Mouse (Mus musculus) liver, embryonic 11.5 days (tissue): ENCODE results near the gene Iqsec1. TPM values are rescaled to one million over a fixed set of nuclear protein-coding genes. Genes with fewer than 3 reads are reported as not detected.

ENCODE experiments used
- ATAC-seq: fragments of 200-750 bp; cut with Nextera tagmentation; replicated peaks from 2 replicates; pipeline ENCODE4 v1.8.0; 2017; ENCODE audit warnings: moderate number of reproducible peaks, mild to moderate bottlenecking, moderate TSS enrichment, moderate library complexity; ENCODE audit not compliant: low FRiP score
- DNase-seq: peaks from one replicate; pipeline ENCODE4 v3.0.0-alpha.2; 2017; ENCODE audit warnings: low spot score
- H3K27ac ChIP-seq: fragments of 300-500 bp; sonication (generic); 2 replicates; pipeline ENCODE4 v1.5.1; 2014; ENCODE audit warnings: mild to moderate bottlenecking, low read depth, low read length, control low read depth
- H3K27me3 ChIP-seq: fragments of 300-500 bp; sonication (generic); replicated peaks from 2 replicates; pipeline ENCODE4 v1.6.1; 2014; ENCODE audit warnings: low read length, mixed read lengths; ENCODE audit not compliant: control insufficient read depth, insufficient read depth
- H3K36me3 ChIP-seq: fragments of 300-500 bp; sonication (generic); 2 replicates; pipeline ENCODE4 v1.6.1; 2014; ENCODE audit warnings: mild to moderate bottlenecking, low read length, moderate library complexity, mixed read lengths; ENCODE audit not compliant: control insufficient read depth, insufficient read depth
- H3K4me1 ChIP-seq: fragments of 300-500 bp; sonication (generic); replicated peaks from 2 replicates; pipeline ENCODE4 v1.6.1; 2014; ENCODE audit warnings: low read length, mixed read lengths; ENCODE audit not compliant: control insufficient read depth, insufficient read depth
- H3K4me2 ChIP-seq: fragments of 300-500 bp; sonication (generic); 2 replicates; pipeline ENCODE4 v1.6.1; 2014; ENCODE audit warnings: mild to moderate bottlenecking, control low read depth, moderate library complexity
- H3K4me3 ChIP-seq: fragments of 300-500 bp; sonication (generic); 2 replicates; pipeline ENCODE4 v1.5.1; 2014; ENCODE audit warnings: low read depth, low read length, control low read depth
- H3K9ac ChIP-seq: fragments of 300-500 bp; sonication (generic); 2 replicates; pipeline ENCODE4 v1.6.1; 2014; ENCODE audit warnings: low read depth, low read length, control low read depth
- H3K9me3 ChIP-seq: fragments of 300-500 bp; sonication (generic); 2 replicates; pipeline ENCODE4 v1.6.1; 2016; ENCODE audit warnings: low read length, inconsistent platforms, mixed read lengths; ENCODE audit not compliant: control insufficient read depth
- WGBS: fragments of 180-500 bp; shearing (Covaris S2); extraction: QIAGEN DNeasy Blood & Tissue Kit; methylation state at CpG from one replicate; pipeline ENCODE4 v1.1.7; 2014; 5-methylcytosine and 5-hydroxymethylcytosine counted together
- polyA plus RNA-seq: library from polyadenylated mRNA; unstranded; fragments of >200 nt; fragmentation: Nextera tagmentation; extraction: Ambion mirVana; gene quantifications from 2 replicates; pipeline ENCODE4 v1.2.1, GENCODE M21; 2014

The Iqsec1 gene
- polyA plus RNA-seq, 1 experiment from 2014 or later, result 9.1 TPM

DNA sequence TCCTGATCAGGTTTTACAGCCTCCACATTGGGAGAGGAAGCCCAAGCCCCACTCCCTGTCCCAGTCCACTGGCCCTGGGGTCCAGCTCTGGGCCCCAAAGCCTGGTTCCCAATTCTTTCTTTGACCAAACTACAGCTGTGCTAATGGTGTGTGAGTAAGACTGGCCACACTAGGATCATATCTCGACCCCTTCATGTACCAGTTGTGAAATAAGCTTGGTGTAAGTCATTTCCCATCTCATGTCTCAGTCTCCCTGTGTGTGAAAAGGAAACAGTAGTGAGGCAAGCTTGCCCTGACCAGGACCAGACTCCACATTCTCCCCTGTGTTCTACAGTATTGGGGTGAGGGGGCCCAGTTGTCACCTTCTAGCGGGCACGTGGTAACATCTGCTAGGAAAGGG is 200.9 kb downstream of the Iqsec1 start:
- ATAC-seq, result no peak

DNA sequence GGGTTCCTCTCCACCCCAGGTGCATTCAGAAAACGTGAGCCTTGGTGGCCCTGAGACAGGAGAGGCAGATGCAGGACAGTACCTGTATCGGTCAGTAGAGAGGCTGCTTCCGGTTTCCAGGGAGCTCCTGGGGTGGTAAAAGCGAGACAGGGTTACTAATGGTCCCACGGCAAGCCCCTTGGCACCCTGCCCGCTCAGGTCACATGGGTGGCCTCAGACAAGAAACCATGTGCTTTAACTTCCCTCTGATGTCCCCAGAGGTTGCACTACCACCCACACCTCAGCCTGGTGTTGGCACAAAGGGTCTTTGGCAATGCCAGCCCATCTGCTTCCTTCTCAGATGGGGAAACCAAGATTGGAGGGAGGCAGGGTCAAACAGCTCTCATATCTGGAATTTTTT is 201.4 kb downstream of the Iqsec1 start:
- Histone ChIP-seq H3K4me2 (no peak overlapping the region), H3K9me3 (no peaks in the 10 kb centered on the region), H3K27me3 (no peaks in the 10 kb centered on the region), H3K4me1 (peaks cover 4% of the 10 kb centered on the region; the same call in 1 of the 2 replicates), H3K9ac (no peak overlapping the region), H3K36me3 (no peaks in the 10 kb centered on the region), H3K27ac (no peak overlapping the region), H3K4me3 (no peak overlapping the region)
- DNase-seq (no peak), ATAC-seq (no peak)
- 72% methylated on average over 6 of the region's 6 CpGs for WGBS

More for the DNA sequence above, 200.9 kb downstream of the Iqsec1 start:
- Histone ChIP-seq H3K9me3 (no peaks in the 10 kb centered on the region), H3K36me3 (no peaks in the 10 kb centered on the region), H3K27ac (no peak overlapping the region), H3K4me3 (no peak overlapping the region), H3K27me3 (no peaks in the 10 kb centered on the region), H3K4me2 (no peak overlapping the region), H3K9ac (no peak overlapping the region), H3K4me1 (peaks cover under 1% of the 10 kb centered on the region; the same call in 1 of the 2 replicates)
- WGBS, result 89% methylated on average over 3 of the region's 3 CpGs
- DNase-seq, result no peak

DNA sequence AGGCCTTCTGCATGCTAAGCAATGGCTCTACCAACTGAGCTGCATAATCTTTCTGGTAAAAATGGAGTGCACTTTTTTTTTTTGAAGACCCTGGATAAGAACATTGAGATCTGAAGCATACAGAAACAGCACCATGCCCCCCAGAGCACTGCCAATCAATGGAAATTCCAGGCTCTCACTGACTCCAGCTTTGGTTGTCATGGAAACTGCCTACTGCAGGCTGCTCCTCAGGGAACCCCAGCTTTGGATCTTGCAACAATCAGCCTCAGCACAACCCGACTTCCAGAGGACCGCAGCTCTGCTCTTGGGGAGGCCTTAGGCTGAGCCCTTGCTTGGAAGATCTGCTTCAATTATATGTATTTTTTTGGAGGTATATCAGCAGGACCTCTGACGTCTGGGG is 201.9 kb downstream of the Iqsec1 start:
- Histone ChIP-seq H3K9ac (no peak overlapping the region), H3K36me3 (no peaks in the 10 kb centered on the region), H3K4me1 (peaks cover 4% of the 10 kb centered on the region; the same call in 1 of the 2 replicates), H3K9me3 (no peaks in the 10 kb centered on the region), H3K27ac (no peak overlapping the region), H3K27me3 (no peaks in the 10 kb centered on the region), H3K4me2 (no peak overlapping the region), H3K4me3 (no peak overlapping the region)
- 51% methylated on average over 3 of the region's 3 CpGs for WGBS
- ATAC-seq, result no peak
- DNase-seq, result no peak

DNA sequence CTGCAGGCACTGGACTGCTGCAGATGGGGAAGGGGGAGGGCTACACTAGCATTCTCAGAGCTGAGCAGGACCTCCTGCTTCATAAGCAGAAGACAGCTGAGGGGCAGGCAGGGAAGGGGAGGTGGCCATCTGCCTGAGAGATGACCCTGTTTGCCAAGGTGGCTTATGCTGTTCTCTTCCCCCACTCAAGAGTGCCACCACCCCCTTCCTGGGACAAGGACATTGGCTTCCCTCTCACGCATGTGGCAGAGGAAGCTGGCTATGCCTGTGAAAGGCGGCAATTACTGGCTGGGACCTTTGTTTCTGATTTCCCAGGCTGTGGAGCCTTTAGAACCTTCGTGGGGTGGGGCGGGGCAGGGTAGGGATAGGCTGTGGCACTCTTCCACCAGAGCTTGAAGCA is 204.5 kb downstream of the Iqsec1 start:
- Histone ChIP-seq H3K4me2 (no peak overlapping the region), H3K27me3 (no peaks in the 10 kb centered on the region; the same call in 1 of the 2 replicates), H3K9ac (no peak overlapping the region), H3K36me3 (no peaks in the 10 kb centered on the region), H3K9me3 (no peaks in the 10 kb centered on the region), H3K4me3 (no peak overlapping the region), H3K27ac (no peak overlapping the region), H3K4me1 (peaks cover 4% of the 10 kb centered on the region; the same call in 1 of the 2 replicates)
- ATAC-seq (no peak), DNase-seq (no peak)
- WGBS, result 56% methylated on average over 4 of the region's 4 CpGs

DNA sequence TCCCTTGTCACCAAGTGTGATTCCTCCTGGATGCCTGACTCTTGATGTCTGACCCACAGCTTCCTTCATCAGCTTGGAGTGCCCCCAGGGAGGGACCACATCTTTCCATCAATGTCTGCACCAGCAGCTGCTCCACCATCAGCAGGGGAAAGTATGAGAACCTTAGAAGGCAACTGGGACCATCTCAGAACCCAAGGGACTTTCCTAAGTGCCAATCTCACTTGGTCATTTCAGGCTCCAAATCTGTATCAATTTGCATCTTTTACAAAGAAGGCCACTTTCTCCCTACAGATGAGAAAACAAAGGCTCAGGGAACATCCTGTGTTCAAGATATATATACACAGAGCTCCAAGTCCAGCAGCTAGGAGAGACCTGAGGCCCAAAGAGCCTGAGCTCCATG is 205.3 kb downstream of the Iqsec1 start:
- Histone ChIP-seq H3K27ac (no peak overlapping the region), H3K9me3 (no peaks in the 10 kb centered on the region), H3K36me3 (no peaks in the 10 kb centered on the region), H3K4me2 (no peak overlapping the region), H3K27me3 (no peaks in the 10 kb centered on the region; the same call in 1 of the 2 replicates), H3K9ac (no peak overlapping the region), H3K4me3 (no peak overlapping the region), H3K4me1 (peaks cover 4% of the 10 kb centered on the region; the same call in 1 of the 2 replicates)
- no peak for DNase-seq
- no peak for ATAC-seq

DNA sequence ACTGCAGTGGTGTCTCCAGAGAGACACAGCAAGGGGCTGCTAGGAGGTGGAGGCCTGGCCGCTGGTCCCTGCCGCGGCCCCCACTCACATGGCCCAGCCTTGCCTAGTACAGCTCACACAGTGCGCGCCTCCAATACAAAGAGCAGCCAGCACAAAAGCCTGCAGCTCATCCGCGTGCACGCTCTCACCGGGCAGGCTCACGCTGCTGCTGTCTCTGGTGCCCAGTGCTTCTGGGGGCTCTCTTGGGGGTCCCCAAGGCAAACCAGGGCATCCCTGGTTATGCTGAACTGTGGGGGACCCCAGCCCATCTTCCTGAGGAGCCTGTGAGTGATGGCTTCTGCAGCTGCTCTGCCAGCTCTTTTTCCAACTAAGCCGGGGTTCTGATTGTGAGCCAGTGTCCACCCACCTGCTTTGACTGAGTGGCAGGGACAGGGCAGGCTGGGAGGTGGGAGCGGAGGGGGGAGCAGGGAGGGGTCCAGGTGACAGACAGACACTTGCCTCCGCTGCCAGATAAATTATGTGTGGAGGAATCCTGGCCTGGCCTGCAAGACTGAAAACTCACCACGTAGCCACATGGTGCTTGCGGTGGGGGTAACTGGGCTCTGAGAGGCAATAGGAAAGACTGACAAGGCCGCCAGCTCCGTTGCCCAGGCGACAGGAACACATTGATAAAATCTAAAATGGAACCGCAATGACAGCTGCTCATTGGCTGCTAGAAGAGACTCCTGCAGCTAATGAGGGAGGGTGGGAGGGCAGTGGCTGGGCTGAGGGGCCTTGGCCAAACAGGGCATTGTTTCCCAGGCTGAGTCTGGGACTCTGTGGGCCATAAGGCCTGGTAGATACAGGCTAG is 206.3 kb downstream of the Iqsec1 start:
- Histone ChIP-seq H3K27ac (0 out of 2 replicates have a peak overlapping the region, but pooled peaks have one; percentile 6), H3K36me3 (no peaks in the 10 kb centered on the region), H3K9me3 (no peaks in the 10 kb centered on the region), H3K27me3 (no peaks in the 10 kb centered on the region; the same call in 1 of the 2 replicates), H3K9ac (no peak overlapping the region), H3K4me3 (no peak overlapping the region), H3K4me1 (peaks cover 4% of the 10 kb centered on the region; the same call in 1 of the 2 replicates), H3K4me2 (no peak overlapping the region)
- ATAC-seq, result no peak
- DNase-seq, result no peak
- 52% methylated on average over 19 of the region's 19 CpGs for WGBS

DNA sequence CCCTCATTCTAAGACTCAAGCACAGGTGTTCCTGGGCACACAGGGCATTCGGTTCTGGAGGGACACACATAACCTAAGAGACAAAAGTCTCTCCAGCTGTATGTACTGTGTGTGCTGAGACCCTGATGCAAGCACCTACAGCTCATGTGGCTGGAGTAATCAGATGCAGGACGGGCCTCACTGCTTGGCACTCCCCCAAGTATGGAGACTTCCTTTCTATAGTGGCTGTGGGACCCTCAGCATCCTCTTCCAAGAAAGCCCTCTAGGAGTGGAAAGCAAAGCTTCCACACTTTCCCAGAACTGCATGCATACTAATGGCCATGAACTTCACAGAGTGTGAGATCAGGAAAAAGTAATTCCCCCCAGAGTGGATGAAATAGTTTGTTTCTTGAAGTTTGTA is 208.0 kb downstream of the Iqsec1 start:
- ATAC-seq, result no peak
- no peak for DNase-seq
- Histone ChIP-seq H3K4me1 (peaks cover 4% of the 10 kb centered on the region; the same call in 1 of the 2 replicates), H3K27me3 (no peaks in the 10 kb centered on the region; the same call in 1 of the 2 replicates), H3K9me3 (no peaks in the 10 kb centered on the region), H3K4me3 (no peak overlapping the region), H3K36me3 (no peaks in the 10 kb centered on the region), H3K27ac (no peak overlapping the region), H3K4me2 (no peak overlapping the region), H3K9ac (no peak overlapping the region)
- WGBS, result 71% methylated on average over 2 of the region's 2 CpGs

DNA sequence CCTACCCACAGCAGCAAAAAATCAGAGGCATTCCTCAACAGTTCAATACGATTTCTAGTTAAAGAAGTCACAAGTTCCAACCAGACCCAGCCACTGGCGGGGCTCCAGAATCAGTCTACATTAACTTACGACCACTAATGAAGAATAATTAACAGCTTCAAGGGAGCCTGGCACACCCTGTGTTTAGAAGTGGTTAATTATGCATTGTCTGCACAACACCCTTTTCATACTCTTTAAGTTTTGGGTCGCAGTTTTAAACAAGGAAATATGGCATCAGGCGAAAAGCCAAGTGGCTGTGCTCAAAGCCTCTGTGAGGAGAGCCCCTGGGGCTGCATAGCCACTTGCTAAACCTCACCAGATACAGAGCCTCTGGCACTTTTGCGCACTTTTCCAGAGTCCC is 209.6 kb downstream of the Iqsec1 start:
- H3K9ac ChIP-seq, result no peak overlapping the region
- H3K27me3 ChIP-seq, result no peaks in the 10 kb centered on the region; the same call in 1 of the 2 replicates
- ATAC-seq, result no peak
- WGBS, result 72% methylated on average over 6 of the region's 6 CpGs
- H3K4me2 ChIP-seq, result no peak overlapping the region
- no peaks in the 10 kb centered on the region for H3K36me3 ChIP-seq
- no peak overlapping the region for H3K4me3 ChIP-seq
- no peak for DNase-seq
- H3K9me3 ChIP-seq, result no peaks in the 10 kb centered on the region
- peaks cover 4% of the 10 kb centered on the region; the same call in 1 of the 2 replicates for H3K4me1 ChIP-seq
- no peak overlapping the region for H3K27ac ChIP-seq

DNA sequence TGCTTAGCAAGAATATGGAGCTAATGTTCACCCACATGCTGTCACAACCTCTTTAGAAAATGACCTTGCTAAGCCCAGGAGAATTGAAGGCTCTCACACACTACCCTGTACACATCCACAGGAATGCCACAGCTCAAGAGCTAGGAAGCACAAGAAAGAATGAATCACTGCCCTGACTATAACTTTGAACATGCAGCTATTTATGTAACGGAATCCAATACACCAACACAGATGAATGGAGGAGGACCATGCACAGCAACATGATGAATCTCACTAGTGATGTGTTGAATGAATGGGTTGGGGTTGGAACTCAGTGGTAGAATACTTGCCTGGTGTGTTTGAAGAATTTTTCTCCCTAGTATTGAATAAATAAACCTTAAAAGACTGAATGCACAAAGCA is 211.2 kb downstream of the Iqsec1 start:
- H3K27ac ChIP-seq, result no peak overlapping the region
- no peak overlapping the region for H3K9ac ChIP-seq
- H3K4me1 ChIP-seq, result 0 out of 2 replicates have a peak, but pooled peaks cover under 1% of the 10 kb centered on the region
- H3K27me3 ChIP-seq, result no peaks in the 10 kb centered on the region; the same call in 1 of the 2 replicates
- H3K9me3 ChIP-seq, result no peaks in the 10 kb centered on the region
- 67% methylated on average over 1 of the region's 1 CpGs for WGBS
- no peak overlapping the region for H3K4me3 ChIP-seq
- DNase-seq (no peak), ATAC-seq (no peak)
- H3K4me2 ChIP-seq, result no peak overlapping the region
- H3K36me3 ChIP-seq, result no peaks in the 10 kb centered on the region
